8 mouse cellular contexts compared by ENCODE assay signal in genomic region chr4:106200241-106200640, GRCm38 (mm10).
DNase-seq lines count a peak whose midpoint lies in the region; ATAC-seq and TF ChIP-seq lines count a peak whose summit lies in the region.

No protein-coding gene starts in this region.

- no peak overlapping the region for H3K9ac ChIP-seq in hindbrain, embryonic 13.5 days
- H3K9ac ChIP-seq in liver, postnatal 0 days (replicated peaks) = peak overlapping the region; percentile 30; the same call in 1 of the 2 replicates
- H3K9ac ChIP-seq in stomach, embryonic 14.5 days (replicated peaks; ENCODE audit: low read depth, low read length) = no peak overlapping the region

- H3K4me2 ChIP-seq in hindbrain, embryonic 13.5 days = peak overlapping the region; percentile 32; the same call in 1 of the 2 replicates
- H3K4me2 ChIP-seq in liver, postnatal 0 days (ENCODE audit: low read depth, low read length) = peak overlapping the region; percentile 26; the same call in 1 of the 2 replicates
- 0 out of 2 replicates have a peak overlapping the region, but pooled peaks have one; percentile 22 for H3K4me2 ChIP-seq in stomach, embryonic 14.5 days (replicated peaks; ENCODE audit: low read depth, low read length)

- no peak overlapping the region for H3K27ac ChIP-seq in hindbrain, embryonic 13.5 days
- H3K27ac ChIP-seq in liver, postnatal 0 days (ENCODE audit: low read depth) = peak overlapping the region; percentile 92
- H3K27ac ChIP-seq in stomach, embryonic 14.5 days (ENCODE audit: low read length) = no peak overlapping the region; the same call in 1 of the 2 replicates

- H3K4me3 ChIP-seq in hindbrain, embryonic 13.5 days = no peak overlapping the region
- H3K4me3 ChIP-seq in liver, postnatal 0 days (ENCODE audit: low read depth, low read length) = no peak overlapping the region
- no peak overlapping the region for H3K4me3 ChIP-seq in stomach, embryonic 14.5 days (ENCODE audit: low read depth, low read length)

- DNase-seq in embryo, embryonic 10.5 days (ENCODE audit: low spot score) = peak; percentile 50
- peak; percentile 54 for DNase-seq in gastrocnemius, adult 18-20 months (ENCODE audit: low spot score)
- peak; percentile 78 for DNase-seq in liver, postnatal 0 days
- DNase-seq in T-cell, adult 2 months (ENCODE audit: low spot score) = no peak
- DNase-seq in spleen, adult 18-20 months = no peak
- DNase-seq in spleen, postnatal 4 days (ENCODE audit: low spot score in 2 of 2) = no peak

- TF ChIP-seq CTCF in liver, postnatal 0 days (IDR thresholded peaks at IDR 0.05; ENCODE audit: low read depth) = no peak

- H3K9me3 ChIP-seq in hindbrain, embryonic 13.5 days = no peaks in the 10 kb centered on the region
- no peaks in the 10 kb centered on the region for H3K9me3 ChIP-seq in liver, postnatal 0 days (ENCODE audit: low read length)
- H3K9me3 ChIP-seq in stomach, embryonic 14.5 days (ENCODE audit: control insufficient read depth, low read depth, low read length) = no peaks in the 10 kb centered on the region

- no peak; the same call in none of the 2 replicates for TF ChIP-seq EP300 in liver, postnatal 0 days (IDR thresholded peaks at IDR 0.05; ENCODE audit: low read depth)

- 36% methylated on average over 6 of the region's 6 CpGs for WGBS in hindbrain, embryonic 13.5 days
- 39% methylated on average over 6 of the region's 6 CpGs for WGBS in liver, postnatal 0 days (ENCODE audit: insufficient replicate concordance)
- WGBS in stomach, embryonic 14.5 days = 27% methylated on average over 6 of the region's 6 CpGs

- H3K4me1 ChIP-seq in hindbrain, embryonic 13.5 days (replicated peaks) = peaks cover 29% of the 10 kb centered on the region
- H3K4me1 ChIP-seq in liver, postnatal 0 days (ENCODE audit: insufficient read depth) = peaks cover 6% of the 10 kb centered on the region; the same call in 1 of the 2 replicates
- no peaks in the 10 kb centered on the region for H3K4me1 ChIP-seq in stomach, embryonic 14.5 days (ENCODE audit: control insufficient read depth, insufficient read depth, low read length)

- ATAC-seq in hindbrain, embryonic 13.5 days (ENCODE audit: low FRiP score) = peak; percentile 62; the same call in 1 of the 2 replicates
- ATAC-seq in liver, postnatal 0 days = peak; percentile 88
- peak; percentile 86 for ATAC-seq in stomach, embryonic 14.5 days (ENCODE audit: insufficient number of reproducible peaks, insufficient read depth, low FRiP score, low read depth)

- H3K27me3 ChIP-seq in hindbrain, embryonic 13.5 days = no peaks in the 10 kb centered on the region
- no peaks in the 10 kb centered on the region for H3K27me3 ChIP-seq in liver, postnatal 0 days (ENCODE audit: insufficient read depth, low read length)
- no peaks in the 10 kb centered on the region for H3K27me3 ChIP-seq in stomach, embryonic 14.5 days (ENCODE audit: control insufficient read depth, insufficient read depth, low read length)

- H3K36me3 ChIP-seq in hindbrain, embryonic 13.5 days = no peaks in the 10 kb centered on the region
- H3K36me3 ChIP-seq in liver, postnatal 0 days (replicated peaks; ENCODE audit: insufficient read depth, low read length) = no peaks in the 10 kb centered on the region
- H3K36me3 ChIP-seq in stomach, embryonic 14.5 days (ENCODE audit: control insufficient read depth, insufficient read depth, low read length) = no peaks in the 10 kb centered on the region

Comparison
In these comparisons a context has a peak if more than half of its experiments do, and no peak if none do; other contexts are left out.
1. DNase-seq: peak in embryo, embryonic 10.5 days (single experiment), gastrocnemius, adult 18-20 months (single experiment) and liver, postnatal 0 days (single experiment); none in T-cell, adult 2 months (single experiment), spleen, adult 18-20 months (0 of 2) and spleen, postnatal 4 days (0 of 2).
2. Peak in every context shown above with its lines, with median percentiles within 50 percentile points of each other: ATAC-seq and H3K4me2 ChIP-seq.